In genomic region chr13:62941341-62942005, GRCm38 (mm10) we compare ENCODE assay signal across 22 mouse cellular contexts. TPM values are rescaled to one million over a fixed set of nuclear protein-coding genes. Genes with fewer than 3 reads are reported as not detected.
DNase-seq lines count a peak whose midpoint lies in the region; ATAC-seq and TF ChIP-seq lines count a peak whose summit lies in the region.
"Had no signal": no experiment of that assay in that cellular context is flagged by ENCODE, and none has a peak within 500 bp of the region (broad histone marks: within the 10 kb centered on the region; RNA-seq: fewer than 3 reads in every experiment).

No protein-coding gene starts in this region.

- TF ChIP-seq POLR2A in limb, embryonic 14.5 days (IDR thresholded peaks at IDR 0.05; ENCODE audit: borderline replicate concordance, extremely low read depth, insufficient read depth, insufficient read length): no peak

- H3K4me3 ChIP-seq in hindbrain, embryonic 13.5 days: no peak overlapping the region
- H3K4me3 ChIP-seq in hindbrain, embryonic 11.5 days (ENCODE audit: low read depth, low read length): no peak overlapping the region
- no peak overlapping the region for H3K4me3 ChIP-seq in limb, embryonic 14.5 days (replicated peaks; ENCODE audit: low read length)
- H3K4me3 ChIP-seq in neural tube, embryonic 15.5 days (replicated peaks): no peak overlapping the region
- no peak overlapping the region for H3K4me3 ChIP-seq in layer of hippocampus, adult 2 months
- H3K4me3 ChIP-seq: embryonic facial prominence, embryonic 12.5 days; forebrain, embryonic 15.5 days; heart, embryonic 10.5 days had no signal

- H3K9me3 ChIP-seq in hindbrain, embryonic 13.5 days: no peaks in the 10 kb centered on the region
- no peaks in the 10 kb centered on the region for H3K9me3 ChIP-seq in hindbrain, embryonic 11.5 days (ENCODE audit: control insufficient read depth, low read length)
- no peaks in the 10 kb centered on the region for H3K9me3 ChIP-seq in limb, embryonic 14.5 days (ENCODE audit: control insufficient read depth, low read length)
- no peaks in the 10 kb centered on the region for H3K9me3 ChIP-seq in neural tube, embryonic 15.5 days (replicated peaks)
- H3K9me3 ChIP-seq: embryonic facial prominence, embryonic 12.5 days; forebrain, embryonic 15.5 days; G1E; heart, embryonic 10.5 days had no signal

- 73% methylated on average over 17 of the region's 17 CpGs for WGBS in hindbrain, embryonic 13.5 days
- WGBS in hindbrain, embryonic 11.5 days: 83% methylated on average over 17 of the region's 17 CpGs
- WGBS in limb, embryonic 14.5 days: 27% methylated on average over 17 of the region's 17 CpGs
- 51% methylated on average over 17 of the region's 17 CpGs for WGBS in neural tube, embryonic 15.5 days

- H3K27ac ChIP-seq in hindbrain, embryonic 13.5 days: no peak overlapping the region
- no peak overlapping the region for H3K27ac ChIP-seq in hindbrain, embryonic 11.5 days (ENCODE audit: low read depth, low read length)
- H3K27ac ChIP-seq in limb, embryonic 14.5 days (replicated peaks; ENCODE audit: low read depth, low read length): peak overlapping the region; percentile 52
- no peak overlapping the region for H3K27ac ChIP-seq in neural tube, embryonic 15.5 days (replicated peaks)
- H3K27ac ChIP-seq in layer of hippocampus, adult 2 months: no peak overlapping the region; the same call in 1 of the 2 replicates
- H3K27ac ChIP-seq: embryonic facial prominence, embryonic 12.5 days; forebrain, embryonic 15.5 days; heart, embryonic 10.5 days; hindbrain, embryonic 14.5 days had no signal

- no peaks in the 10 kb centered on the region for H3K4me1 ChIP-seq in hindbrain, embryonic 13.5 days (replicated peaks)
- H3K4me1 ChIP-seq in hindbrain, embryonic 11.5 days (replicated peaks; ENCODE audit: control insufficient read depth, insufficient read depth, low read length): no peaks in the 10 kb centered on the region
- peaks cover 30% of the 10 kb centered on the region for H3K4me1 ChIP-seq in limb, embryonic 14.5 days (ENCODE audit: control insufficient read depth, insufficient read depth, low read length)
- H3K4me1 ChIP-seq in neural tube, embryonic 15.5 days: peaks cover 5% of the 10 kb centered on the region; the same call in 1 of the 2 replicates
- H3K4me1 ChIP-seq: embryonic facial prominence, embryonic 12.5 days; forebrain, embryonic 15.5 days had no signal

- H3K36me3 ChIP-seq in hindbrain, embryonic 13.5 days: no peaks in the 10 kb centered on the region
- H3K36me3 ChIP-seq in hindbrain, embryonic 11.5 days (ENCODE audit: control insufficient read depth, insufficient read depth, low read length): no peaks in the 10 kb centered on the region
- H3K36me3 ChIP-seq in limb, embryonic 14.5 days (ENCODE audit: control insufficient read depth, insufficient read depth, low read length): no peaks in the 10 kb centered on the region
- H3K36me3 ChIP-seq in neural tube, embryonic 15.5 days: no peaks in the 10 kb centered on the region
- H3K36me3 ChIP-seq: embryonic facial prominence, embryonic 12.5 days; forebrain, embryonic 15.5 days; G1E; heart, embryonic 10.5 days had no signal

- 0 out of 2 replicates have a peak, but pooled peaks have one; percentile 49 for ATAC-seq in hindbrain, embryonic 13.5 days (ENCODE audit: low FRiP score)
- ATAC-seq in hindbrain, embryonic 11.5 days (ENCODE audit: low FRiP score): no peak
- peak; percentile 63 for ATAC-seq in limb, embryonic 14.5 days (ENCODE audit: low FRiP score, low read depth)
- peak; percentile 57 for ATAC-seq in neural tube, embryonic 15.5 days (ENCODE audit: low FRiP score)
- no peak for ATAC-seq in frontal cortex, adult (ENCODE audit: low TSS enrichment)
- ATAC-seq: CD4-positive, CD25-positive, alpha-beta regulatory T cell, adult 4 months; forebrain, embryonic 15.5 days had no signal

- no peak for TF ChIP-seq CTCF in layer of hippocampus, adult 2 months (conservative IDR thresholded peaks at IDR 0.05)

- no peak for DNase-seq in hindbrain, embryonic 11.5 days (ENCODE audit: low spot score)
- DNase-seq in MN1 (ENCODE audit: low spot score): peak; percentile 56
- peak; percentile 60 for DNase-seq in limb, embryonic 14.5 days (ENCODE audit: low spot score)
- DNase-seq in layer of hippocampus, adult 2 months (ENCODE audit: low spot score in 2 of 2): no peak
- DNase-seq: adrenal gland, postnatal 10 days; B cell, adult 2 months; cerebellum, adult 11-12 months; cerebellum, adult 9-11 months; gastrocnemius, postnatal 10 days; heart, adult 18-20 months; heart, postnatal 10 days; heart, postnatal 4 days had no signal

- H3K9ac ChIP-seq in hindbrain, embryonic 13.5 days: no peak overlapping the region
- H3K9ac ChIP-seq in hindbrain, embryonic 11.5 days (ENCODE audit: low read depth, low read length): no peak overlapping the region
- H3K9ac ChIP-seq in limb, embryonic 14.5 days (ENCODE audit: low read depth, low read length, severe bottlenecking): no peak overlapping the region
- no peak overlapping the region for H3K9ac ChIP-seq in neural tube, embryonic 15.5 days (replicated peaks)
- H3K9ac ChIP-seq: embryonic facial prominence, embryonic 12.5 days; forebrain, embryonic 15.5 days; hindbrain, embryonic 14.5 days had no signal

- H3K27me3 ChIP-seq in hindbrain, embryonic 13.5 days: 0 out of 2 replicates have a peak, but pooled peaks cover 4% of the 10 kb centered on the region
- H3K27me3 ChIP-seq in hindbrain, embryonic 11.5 days (ENCODE audit: control insufficient read depth, insufficient read depth, low read length): no peaks in the 10 kb centered on the region
- no peaks in the 10 kb centered on the region for H3K27me3 ChIP-seq in limb, embryonic 14.5 days (ENCODE audit: control insufficient read depth, insufficient read depth, low read length)
- no peaks in the 10 kb centered on the region for H3K27me3 ChIP-seq in neural tube, embryonic 15.5 days (replicated peaks)
- H3K27me3 ChIP-seq: embryonic facial prominence, embryonic 12.5 days; forebrain, embryonic 15.5 days had no signal

- H3K4me2 ChIP-seq in hindbrain, embryonic 13.5 days: no peak overlapping the region
- no peak overlapping the region for H3K4me2 ChIP-seq in hindbrain, embryonic 11.5 days (replicated peaks; ENCODE audit: low read depth, low read length)
- H3K4me2 ChIP-seq in limb, embryonic 14.5 days (replicated peaks; ENCODE audit: low read depth, low read length, severe bottlenecking): peak overlapping the region; percentile 22
- H3K4me2 ChIP-seq in neural tube, embryonic 15.5 days: peak overlapping the region; percentile 27
- H3K4me2 ChIP-seq: embryonic facial prominence, embryonic 12.5 days; forebrain, embryonic 15.5 days; hindbrain, embryonic 14.5 days had no signal

RNA-seq across cellular contexts. Expression of gene 2010111I01Rik, which starts 23.2 kb away (rescaled TPM):
- 35.7 and 36.5 TPM in 2 replicates for polyA plus RNA-seq in hindbrain, embryonic 13.5 days (2015; fragmentation: Nextera tagmentation; extraction: Ambion mirVana)
- 41.9 and 46.2 TPM in 2 replicates for polyA plus RNA-seq in hindbrain, embryonic 11.5 days (2014; fragmentation: Nextera tagmentation; extraction: Ambion mirVana)
- 220 and 231 TPM in 2 replicates for polyA plus RNA-seq in limb, embryonic 14.5 days (2012; rRNA removed)
- 255 and 281 TPM in 2 replicates for polyA plus RNA-seq in limb, embryonic 14.5 days (2014; fragmentation: Nextera tagmentation; extraction: Ambion mirVana)
- 36.1 and 55.1 TPM in 2 replicates for polyA plus RNA-seq in neural tube, embryonic 15.5 days (2015; fragmentation: Nextera tagmentation; extraction: Ambion mirVana)
- 10 to 100 TPM; 89.8 to 91.4 TPM for total RNA-seq in layer of hippocampus, adult 2 months (2021)

RNA-seq across cellular contexts. Expression of gene Fbp1, which starts 53.4 kb away (rescaled TPM):
- 0.35 and 0.70 TPM in 2 replicates for polyA plus RNA-seq in hindbrain, embryonic 13.5 days (2015; fragmentation: Nextera tagmentation; extraction: Ambion mirVana)
- polyA plus RNA-seq in hindbrain, embryonic 11.5 days (2014; fragmentation: Nextera tagmentation; extraction: Ambion mirVana): not detected in 2 replicates
- 0.89 and 1.00 TPM in 2 replicates for polyA plus RNA-seq in limb, embryonic 14.5 days (2012; rRNA removed)
- 1.1 and 2.2 TPM in 2 replicates for polyA plus RNA-seq in limb, embryonic 14.5 days (2014; fragmentation: Nextera tagmentation; extraction: Ambion mirVana)
- 0.29 and 14.1 TPM in 2 replicates for polyA plus RNA-seq in neural tube, embryonic 15.5 days (2015; fragmentation: Nextera tagmentation; extraction: Ambion mirVana)
- under 1 TPM in 1 of 2 experiments, not detected in 1; 0.61 TPM for total RNA-seq in layer of hippocampus, adult 2 months (2021)
- total RNA-seq: G1E; heart, postnatal 10 days had no signal
- polyA plus RNA-seq: CD4-positive, CD25-positive, alpha-beta regulatory T cell, adult 4 months; forebrain, embryonic 11.5 days; forebrain, embryonic 15.5 days; G1E had no signal

Comparison
In these comparisons a context has a peak if more than half of its experiments do, and no peak if none do; other contexts are left out.
1. ATAC-seq: peak in hindbrain, embryonic 13.5 days (single experiment), limb, embryonic 14.5 days (single experiment) and neural tube, embryonic 15.5 days (single experiment); none in hindbrain, embryonic 11.5 days (single experiment) and frontal cortex, adult (single experiment).
2. H3K4me2 ChIP-seq: peak in limb, embryonic 14.5 days (single experiment) and neural tube, embryonic 15.5 days (single experiment); none in hindbrain, embryonic 13.5 days (single experiment) and hindbrain, embryonic 11.5 days (single experiment).
3. DNase-seq: peak in MN1 (single experiment) and limb, embryonic 14.5 days (single experiment); none in hindbrain, embryonic 11.5 days (single experiment) and layer of hippocampus, adult 2 months (0 of 2).